Mouse (Mus musculus) ovary, postnatal 14 days (tissue): ENCODE measurements at regions not wholly inside any gene's neighbourhood (a gene's known extent, or its start where the extent isn't known, plus 50 kb on each side); places are given as distances from the start of the nearest gene placed in this dataset.
A peak's percentile ranks its signal among the peaks of the same experiment; 100 is the strongest.

Experiments used
- DNase-seq: peaks from one replicate; pipeline ENCODE4 v3.0.0; 2022; ENCODE audit warnings: low spot score

- peak; percentile 27 for DNase-seq
Measured at GRCm38 (mm10) chr8:125619336-125619906, 49.8 kb upstream of the Sipa1l2 start.
